Mouse (Mus musculus) spleen, adult 2 months (tissue): ENCODE measurements around the gene Foxc2. TPM values are rescaled to one million over a fixed set of nuclear protein-coding genes. Genes with fewer than 3 reads are reported as not detected.
A peak's percentile ranks its signal among the peaks of the same experiment; 100 is the strongest.

Experiments
- DNase-seq, 2 experiments: peaks; one replicate each; pipeline versions ENCODE4 v3.0.0 to v3.0.0-alpha.2; 2012 to 2021; ENCODE audit warnings: low spot score in 2 of 2, low read depth in 1 of 2
- H3K27ac ChIP-seq: fragments of 200-500 bp; 2 replicates; pipeline ENCODE4 v1.5.1; 2012; ENCODE audit warnings: low read length, inconsistent platforms; ENCODE audit not compliant: insufficient read depth
- H3K27me3 ChIP-seq: fragments of 200-500 bp; 2 replicates; pipeline ENCODE4 v1.6.1; 2012; ENCODE audit warnings: mild to moderate bottlenecking, moderate library complexity, low read length, inconsistent platforms; ENCODE audit not compliant: control insufficient read depth, insufficient read depth
- H3K36me3 ChIP-seq: fragments of 200-500 bp; 2 replicates; pipeline ENCODE4 v1.6.1; 2012; ENCODE audit warnings: mild to moderate bottlenecking, low read length, inconsistent platforms; ENCODE audit not compliant: control insufficient read depth, insufficient read depth
- H3K4me1 ChIP-seq: fragments of 200-500 bp; 2 replicates; pipeline ENCODE4 v1.6.1; 2011; ENCODE audit warnings: inconsistent platforms; ENCODE audit not compliant: control insufficient read depth, insufficient read depth, insufficient read length
- H3K4me3 ChIP-seq: fragments of 200-500 bp; 2 replicates; pipeline ENCODE4 v1.5.1; 2011; ENCODE audit warnings: mild to moderate bottlenecking, inconsistent platforms; ENCODE audit not compliant: insufficient read depth, insufficient read length; ENCODE audit errors: extremely low read depth
- CTCF ChIP-seq: fragments of 200-500 bp; IDR thresholded peaks from 2 replicates; pipeline ENCODE4 v1.5.1; 2011; ENCODE audit warnings: mild to moderate bottlenecking, inconsistent platforms; ENCODE audit not compliant: insufficient read depth, insufficient read length, insufficient replicate concordance; ENCODE audit errors: extremely low read depth
- POLR2A ChIP-seq: fragments of 200-500 bp; IDR thresholded peaks from 2 replicates; pipeline ENCODE4 v1.6.1; 2011; ENCODE audit warnings: low read depth, low read length, inconsistent platforms
- WGBS: fragments of 180-500 bp; shearing (Covaris S2); methylation state at CpG from one replicate; pipeline ENCODE4 v1.1.7; 2018; 5-methylcytosine and 5-hydroxymethylcytosine counted together
- polyA plus RNA-seq: library from polyadenylated mRNA; depleted of rRNA; stranded (reverse); fragments of >200 nt; gene quantifications from 2 replicates; pipeline ENCODE4 v1.2.3, GENCODE M21; 2012; rRNA removed

The Foxc2 gene
- polyA plus RNA-seq: 0.12 and 0.22 TPM in 2 replicates

GRCm38 (mm10) chr8:121115948-121116347 is at the start of gene Foxc2:
Foxc2 (plus strand) TSS chr8:121116171.
- peak; percentile 66 to 75 for DNase-seq
- no peak for TF ChIP-seq CTCF
- no peak for TF ChIP-seq POLR2A
- Histone ChIP-seq H3K36me3 (no peaks in the 10 kb centered on the region), H3K27me3 (peaks cover 34% of the 10 kb centered on the region), H3K4me1 (peaks cover 15% of the 10 kb centered on the region), H3K27ac (no peak within 1 kb of the TSS), H3K4me3 (peak within 1 kb of the TSS; percentile 63)
- WGBS: 4% methylated on average over 25 of the region's 25 CpGs

GRCm38 (mm10) chr8:121071454-121071853 is 44.5 kb upstream of the Foxc2 start:
- Histone ChIP-seq H3K27ac (no peak overlapping the region), H3K36me3 (no peaks in the 10 kb centered on the region), H3K4me1 (no peaks in the 10 kb centered on the region), H3K4me3 (no peak overlapping the region), H3K27me3 (peaks cover 30% of the 10 kb centered on the region)
- WGBS: 5% methylated on average over 12 of the region's 12 CpGs
- no peak for TF ChIP-seq CTCF
- TF ChIP-seq POLR2A: no peak
- DNase-seq: no peak

- Histone ChIP-seq H3K4me3 (no peak overlapping the region), H3K27me3 (peaks cover 30% of the 10 kb centered on the region), H3K36me3 (no peaks in the 10 kb centered on the region), H3K4me1 (no peaks in the 10 kb centered on the region), H3K27ac (no peak overlapping the region)
- WGBS: 33% methylated on average over 11 of the region's 11 CpGs
- TF ChIP-seq CTCF: no peak
- TF ChIP-seq POLR2A: no peak
- DNase-seq: no peak
Measured at GRCm38 (mm10) chr8:121072406-121073130, 43.4 kb upstream of the Foxc2 start.

GRCm38 (mm10) chr8:121073174-121074107 is 42.5 kb upstream of the Foxc2 start:
- Histone ChIP-seq H3K27me3 (peaks cover 30% of the 10 kb centered on the region), H3K4me1 (no peaks in the 10 kb centered on the region), H3K4me3 (no peak overlapping the region), H3K27ac (no peak overlapping the region), H3K36me3 (no peaks in the 10 kb centered on the region)
- no peak for DNase-seq
- WGBS: 10% methylated on average over 48 of the region's 48 CpGs
- no peak for TF ChIP-seq POLR2A
- TF ChIP-seq CTCF: no peak

- TF ChIP-seq POLR2A (no peak), CTCF (no peak)
- Histone ChIP-seq H3K36me3 (no peaks in the 10 kb centered on the region), H3K27ac (no peak overlapping the region), H3K4me1 (no peaks in the 10 kb centered on the region), H3K27me3 (peaks cover 30% of the 10 kb centered on the region), H3K4me3 (no peak overlapping the region)
- no peak for DNase-seq
- 15% methylated on average over 15 of the region's 15 CpGs for WGBS
Measured at GRCm38 (mm10) chr8:121074108-121074847, 41.7 kb upstream of the Foxc2 start.

GRCm38 (mm10) chr8:121074848-121075145 is 41.2 kb upstream of the Foxc2 start:
- no peak for TF ChIP-seq CTCF
- no peak for TF ChIP-seq POLR2A
- H3K27me3 ChIP-seq: peaks cover 30% of the 10 kb centered on the region
- 5% methylated on average over 10 of the region's 10 CpGs for WGBS
- H3K27ac ChIP-seq: no peak overlapping the region
- H3K36me3 ChIP-seq: no peaks in the 10 kb centered on the region
- H3K4me1 ChIP-seq: no peaks in the 10 kb centered on the region
- DNase-seq: no peak
- no peak overlapping the region for H3K4me3 ChIP-seq
